Mouse (Mus musculus) spleen, adult 18-20 months (tissue): Measurements from ENCODE around the gene Prss3.
"Not testable (repeated sequence)": the region's sequence is repeated elsewhere in the genome, so short reads cannot be mapped to it uniquely, and the experiment has no call there.

Experiments used
- DNase-seq, 2 experiments: peaks; one replicate each; pipeline ENCODE4 v3.0.0; 2022; ENCODE audit warnings: mixed read lengths in 2 of 2

The Prss3 gene

DNA sequence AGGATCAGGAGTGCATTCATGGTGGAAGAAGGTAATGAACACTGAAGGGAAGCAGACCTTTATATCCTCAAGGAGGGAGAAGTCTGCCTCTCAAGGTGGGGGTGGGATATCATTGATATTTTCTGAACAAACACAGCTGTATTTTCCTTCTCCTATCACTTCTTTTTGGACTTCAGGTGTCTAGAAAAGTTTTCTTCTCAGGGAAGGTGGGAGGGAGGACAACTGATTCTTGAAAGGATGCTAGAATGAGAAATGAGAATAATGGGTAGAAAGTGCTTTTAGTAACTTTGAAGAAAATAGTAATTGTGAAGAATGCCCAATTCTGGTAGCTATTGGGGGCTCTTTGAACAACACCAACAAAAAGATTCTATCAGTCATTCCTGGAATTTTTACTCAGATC lies at the start of gene Prss3:
TSS of gene Prss3 (minus strand) at position 101 of the 400 bp plus-strand sequence.
- not testable (repeated sequence) for DNase-seq

DNA sequence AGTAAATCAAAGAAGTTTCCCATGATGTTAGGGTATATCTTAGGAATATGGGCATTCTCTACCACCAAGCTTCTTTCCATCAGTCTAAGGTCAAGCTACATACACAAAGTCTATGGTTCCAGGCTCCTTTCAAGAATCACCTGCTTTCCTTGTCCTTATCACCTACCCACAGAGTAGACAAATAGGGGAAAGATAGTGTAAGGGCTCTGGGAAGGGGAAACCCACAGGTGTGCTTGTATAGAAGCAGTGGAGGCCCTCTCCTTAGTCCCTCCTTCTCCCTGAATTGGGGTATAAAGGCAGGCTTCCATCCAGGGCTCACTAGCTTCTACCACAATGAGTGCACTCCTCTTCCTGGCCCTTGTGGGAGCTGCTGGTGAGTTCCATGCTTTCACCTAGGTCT lies 14.6 kb upstream of the Prss3 start, which contains the start of gene Gm5771:
TSS of gene Gm5771 (plus strand) at position 301 of the 400 bp plus-strand sequence.
- not testable (repeated sequence) for DNase-seq

DNA sequence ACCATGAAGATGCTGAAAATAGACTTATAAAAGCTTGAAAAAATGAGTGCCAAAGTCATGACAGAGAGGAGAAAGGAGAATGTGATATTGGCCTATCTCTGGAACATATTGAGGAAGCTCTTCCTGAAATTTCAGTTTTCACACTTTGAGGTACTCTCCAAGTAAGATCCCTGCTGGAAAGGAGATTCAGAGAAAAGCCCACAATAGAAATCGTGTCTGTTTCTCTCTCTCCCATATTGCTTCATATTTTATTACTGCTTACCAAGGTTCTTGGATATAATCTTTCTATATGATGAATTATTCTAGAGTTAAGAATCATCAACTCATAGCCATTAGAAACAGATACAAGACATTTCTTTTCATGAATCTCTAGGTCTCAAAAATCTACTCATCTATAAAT lies 14.2 kb upstream of the Prss3 start:
- not testable (repeated sequence) for DNase-seq

DNA sequence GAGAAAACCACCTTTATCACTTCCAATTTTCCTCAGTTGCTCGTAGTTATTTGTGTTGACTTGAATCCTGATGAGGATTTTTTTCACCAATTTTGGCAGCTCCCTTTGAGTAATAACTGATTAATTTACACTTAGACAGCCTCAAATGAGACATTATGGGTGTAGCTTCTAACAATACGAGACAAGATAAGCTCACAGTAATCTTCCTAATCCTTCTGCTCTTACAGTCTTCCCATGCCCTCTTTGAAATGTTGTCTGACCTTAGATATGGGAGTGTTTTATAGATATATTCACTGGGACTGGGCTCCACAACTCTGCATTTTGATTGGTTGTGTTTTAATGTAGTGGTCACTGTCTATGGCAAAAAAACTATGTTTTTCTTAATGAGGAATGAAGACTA lies 9.3 kb upstream of the Prss3 start:
- no peak for DNase-seq

DNA sequence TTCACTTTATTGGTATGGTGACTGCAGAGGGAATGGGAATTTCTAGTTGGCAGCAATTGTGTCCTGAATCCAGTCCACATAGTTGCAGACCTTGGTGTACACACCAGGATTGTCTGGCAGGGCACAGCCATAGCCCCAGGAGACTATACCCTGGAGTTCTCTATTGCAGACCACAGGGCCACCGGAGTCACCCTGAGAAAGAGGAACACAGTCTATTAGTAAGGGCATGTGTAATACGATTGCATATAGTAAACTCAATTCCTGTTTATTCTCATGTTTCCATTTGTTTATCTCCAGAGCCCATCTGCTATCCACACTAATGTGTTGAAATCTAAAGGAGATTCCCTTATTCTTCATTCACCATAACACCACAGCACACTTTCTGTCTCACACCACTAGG lies 3.7 kb downstream of the Prss3 start:
- not testable (repeated sequence) for DNase-seq

DNA sequence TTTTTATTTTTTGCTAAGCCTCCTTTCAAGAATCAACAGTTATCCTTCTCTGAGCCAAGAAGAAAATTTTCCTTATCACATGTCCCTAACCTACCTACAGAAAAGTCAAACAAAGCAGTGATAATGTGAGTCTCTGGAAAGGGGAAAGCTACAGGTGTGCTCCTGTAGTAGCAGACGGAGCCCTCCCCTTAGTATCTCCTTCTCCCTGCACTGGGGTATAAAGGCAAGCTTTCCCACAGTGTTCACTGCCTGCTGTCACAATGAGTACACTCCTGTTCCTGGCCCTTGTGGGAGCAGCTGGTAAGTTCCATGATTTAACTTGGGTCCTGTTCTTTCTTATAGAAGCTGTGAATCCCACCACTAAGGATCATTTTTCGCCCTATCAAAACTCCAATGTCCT lies 23.5 kb downstream of the Prss3 start, which contains the start of gene Try10:
TSS of gene Try10 (plus strand) at position 174 of the 400 bp plus-strand sequence.
- DNase-seq: no peak
